Mouse (Mus musculus): ENCODE results near the gene Ift80. TPM values are rescaled to one million over a fixed set of nuclear protein-coding genes. Genes with fewer than 3 reads are reported as not detected.

The Ift80 gene
- polyA plus RNA-seq, 1 experiment from 2014 or later: 11.2 TPM

DNA sequence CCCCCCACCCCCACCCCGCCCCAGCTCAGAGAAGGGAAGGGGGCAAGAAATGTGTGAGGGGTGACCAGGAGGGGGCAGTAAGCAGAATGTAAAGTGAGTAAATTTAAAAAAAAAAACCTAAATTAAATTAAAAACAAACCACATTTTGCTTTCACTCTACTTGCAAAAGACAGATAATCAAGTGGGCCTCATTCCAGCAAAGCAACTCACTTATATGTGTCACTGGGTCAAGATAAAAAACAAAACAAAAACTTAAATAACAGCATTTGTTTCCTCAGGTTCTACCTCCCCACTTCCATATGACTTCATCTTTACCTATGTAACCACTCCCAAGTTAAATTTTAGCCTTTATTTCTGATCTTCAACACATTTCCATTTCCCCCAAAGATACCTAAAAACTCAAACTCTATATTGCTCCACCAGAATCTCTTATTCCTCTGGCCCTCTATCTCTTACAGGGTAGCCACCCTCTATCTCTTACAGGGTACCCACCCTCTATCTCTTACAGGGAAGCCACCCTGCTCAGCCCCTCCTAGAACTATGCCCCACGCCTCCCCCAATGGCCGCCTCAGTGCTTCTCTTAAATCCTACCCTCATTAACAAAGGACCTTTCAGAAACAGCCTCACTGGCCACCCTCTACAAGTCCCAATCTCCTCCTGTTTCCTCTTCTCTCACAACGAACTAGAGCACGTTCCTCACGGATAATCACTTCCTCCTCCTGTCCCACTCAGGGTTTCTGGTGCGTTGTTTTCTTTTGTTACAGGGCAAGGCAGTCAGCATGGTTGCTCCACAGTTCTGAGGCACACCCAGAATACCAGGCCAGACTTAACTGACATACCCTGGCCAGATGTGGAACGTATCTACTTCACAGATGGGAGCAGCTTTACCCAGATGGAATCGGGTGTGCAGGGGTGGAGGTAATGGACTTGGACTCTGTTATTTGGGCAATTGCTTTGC is 28.6 kb downstream of the Ift80 start:
- no peak overlapping the region for H3K9ac ChIP-seq (replicated peaks; ENCODE audit: low read length)
- no peak overlapping the region for H3K4me3 ChIP-seq (replicated peaks; ENCODE audit: low read depth, low read length)
- H3K4me2 ChIP-seq (ENCODE audit: low read length): no peak overlapping the region
- ATAC-seq (ENCODE audit: low FRiP score, low TSS enrichment) (no peak), DNase-seq (no peak)
- no peaks in the 10 kb centered on the region for H3K27me3 ChIP-seq (ENCODE audit: control insufficient read depth, insufficient read depth, low read length)
- no peak overlapping the region for H3K27ac ChIP-seq (replicated peaks; ENCODE audit: low read depth, low read length)
- WGBS: 59% methylated on average over 9 of the region's 9 CpGs
- no peaks in the 10 kb centered on the region for H3K4me1 ChIP-seq (ENCODE audit: control insufficient read depth, insufficient read depth, low read length)
- no peaks in the 10 kb centered on the region for H3K9me3 ChIP-seq (ENCODE audit: control insufficient read depth, low read length)
- no peaks in the 10 kb centered on the region for H3K36me3 ChIP-seq (ENCODE audit: control insufficient read depth, insufficient read depth, low read length)

DNA sequence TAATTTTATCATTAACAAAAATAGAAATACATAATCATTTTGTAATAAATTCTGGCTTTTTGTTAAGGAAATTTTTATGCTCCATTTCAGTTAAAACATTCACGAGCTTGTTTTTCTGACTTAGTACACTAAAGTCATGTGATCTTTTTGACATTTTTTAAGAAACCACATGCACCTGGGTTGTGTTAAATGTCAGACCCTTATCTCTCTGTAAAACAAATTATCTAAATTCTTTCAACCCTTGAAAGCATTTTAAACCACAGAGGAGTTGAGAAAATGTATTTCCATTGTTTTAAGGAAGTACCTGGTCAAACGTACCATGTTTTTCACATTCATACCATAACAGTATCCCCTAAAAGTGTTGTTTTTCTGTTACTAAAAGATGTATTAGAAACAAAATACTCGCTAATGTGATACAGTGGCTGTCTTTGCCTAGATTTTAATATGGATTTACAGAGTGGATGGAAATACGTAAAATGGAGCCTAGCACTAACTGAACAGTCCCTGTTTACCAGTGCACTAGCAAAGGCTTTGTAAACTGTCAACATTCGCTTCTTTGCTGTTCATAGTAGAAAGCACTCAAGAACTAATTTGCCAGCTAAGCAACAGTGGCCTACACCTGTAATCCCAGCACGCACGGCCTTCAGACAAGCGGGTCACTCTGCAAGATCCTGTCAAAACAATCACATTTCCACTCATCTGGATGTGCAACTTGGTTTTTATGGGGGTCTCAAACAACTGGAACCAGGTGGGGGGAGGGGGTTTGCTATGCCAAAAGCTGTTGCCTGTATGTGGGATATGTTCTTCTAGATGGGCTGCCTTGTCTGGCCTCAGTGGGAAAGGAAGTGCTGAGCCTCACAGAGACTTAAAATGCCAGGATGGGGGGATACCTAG is 29.5 kb downstream of the Ift80 start:
- H3K36me3 ChIP-seq (ENCODE audit: control insufficient read depth, insufficient read depth, low read length): no peaks in the 10 kb centered on the region
- WGBS: 94% methylated on average over 8 of the region's 8 CpGs
- no peaks in the 10 kb centered on the region for H3K4me1 ChIP-seq (ENCODE audit: control insufficient read depth, insufficient read depth, low read length)
- H3K27me3 ChIP-seq (ENCODE audit: control insufficient read depth, insufficient read depth, low read length): no peaks in the 10 kb centered on the region
- no peak for ATAC-seq (ENCODE audit: low FRiP score, low TSS enrichment)
- H3K4me2 ChIP-seq (ENCODE audit: low read length): no peak overlapping the region
- no peak overlapping the region for H3K4me3 ChIP-seq (replicated peaks; ENCODE audit: low read depth, low read length)
- no peaks in the 10 kb centered on the region for H3K9me3 ChIP-seq (ENCODE audit: control insufficient read depth, low read length)
- H3K27ac ChIP-seq (replicated peaks; ENCODE audit: low read depth, low read length): no peak overlapping the region
- DNase-seq: no peak
- no peak overlapping the region for H3K9ac ChIP-seq (replicated peaks; ENCODE audit: low read length)

DNA sequence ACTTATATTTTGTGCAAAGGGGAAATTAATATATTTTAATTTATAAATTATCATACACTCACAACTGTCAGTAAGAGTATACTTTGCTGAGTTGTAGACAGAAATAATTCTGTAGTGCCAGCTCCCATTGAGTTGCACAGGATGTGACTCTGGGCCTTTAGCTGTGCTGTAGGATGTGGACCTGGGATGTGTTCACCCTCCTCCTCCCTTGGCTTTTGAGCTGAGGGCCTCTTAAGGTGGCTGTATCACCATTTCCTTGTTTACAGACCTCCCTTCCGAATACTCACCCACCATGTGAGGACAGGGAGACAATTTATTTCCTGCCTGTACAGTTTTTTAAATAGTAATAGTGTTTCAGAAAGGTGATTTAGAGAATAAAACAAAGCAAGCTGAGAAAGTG is 30.8 kb downstream of the Ift80 start:
- H3K27ac ChIP-seq (replicated peaks; ENCODE audit: low read depth, low read length): no peak overlapping the region
- H3K9me3 ChIP-seq (ENCODE audit: control insufficient read depth, low read length): no peaks in the 10 kb centered on the region
- no peaks in the 10 kb centered on the region for H3K4me1 ChIP-seq (ENCODE audit: control insufficient read depth, insufficient read depth, low read length)
- H3K36me3 ChIP-seq (ENCODE audit: control insufficient read depth, insufficient read depth, low read length): no peaks in the 10 kb centered on the region
- 88% methylated on average over 1 of the region's 1 CpGs for WGBS
- ATAC-seq (ENCODE audit: low FRiP score, low TSS enrichment) (no peak), DNase-seq (no peak)
- H3K9ac ChIP-seq (replicated peaks; ENCODE audit: low read length): no peak overlapping the region
- no peak overlapping the region for H3K4me3 ChIP-seq (replicated peaks; ENCODE audit: low read depth, low read length)
- no peak overlapping the region for H3K4me2 ChIP-seq (ENCODE audit: low read length)
- no peaks in the 10 kb centered on the region for H3K27me3 ChIP-seq (ENCODE audit: control insufficient read depth, insufficient read depth, low read length)

DNA sequence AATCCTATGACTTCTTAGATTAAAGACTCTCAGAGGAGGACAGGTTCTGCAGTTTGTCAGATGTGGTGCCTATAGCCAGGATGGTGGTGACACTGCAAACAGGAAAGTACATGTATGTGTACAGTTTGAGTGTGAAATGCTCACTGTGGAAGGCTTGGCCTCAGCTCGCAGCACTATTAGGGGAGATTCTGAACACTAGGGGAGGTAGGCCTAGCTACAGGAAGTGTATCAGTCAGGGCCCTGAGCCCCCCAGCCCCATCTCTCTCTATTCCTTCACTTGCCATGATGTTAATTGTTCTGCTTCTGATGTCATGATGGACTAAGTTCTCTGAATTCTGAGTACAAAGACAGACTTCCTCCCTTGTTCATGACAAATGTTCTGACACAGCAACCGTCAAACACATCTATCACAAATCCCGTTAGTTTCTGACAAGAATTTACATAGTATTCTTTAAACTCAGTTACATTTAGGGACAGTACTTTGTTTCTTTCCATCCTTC is 35.2 kb downstream of the Ift80 start:
- Histone ChIP-seq H3K9ac (replicated peaks; ENCODE audit: low read length) (no peak overlapping the region), H3K4me1 (ENCODE audit: control insufficient read depth, insufficient read depth, low read length) (no peaks in the 10 kb centered on the region), H3K9me3 (ENCODE audit: control insufficient read depth, low read length) (peaks cover 3% of the 10 kb centered on the region; the same call in 1 of the 2 replicates), H3K4me3 (replicated peaks; ENCODE audit: low read depth, low read length) (no peak overlapping the region), H3K36me3 (ENCODE audit: control insufficient read depth, insufficient read depth, low read length) (peaks cover 15% of the 10 kb centered on the region), H3K27ac (replicated peaks; ENCODE audit: low read depth, low read length) (no peak overlapping the region), H3K27me3 (ENCODE audit: control insufficient read depth, insufficient read depth, low read length) (no peaks in the 10 kb centered on the region), H3K4me2 (ENCODE audit: low read length) (no peak overlapping the region)
- ATAC-seq (ENCODE audit: low FRiP score, low TSS enrichment) (no peak), DNase-seq (no peak)
- 95% methylated on average over 3 of the region's 3 CpGs for WGBS

DNA sequence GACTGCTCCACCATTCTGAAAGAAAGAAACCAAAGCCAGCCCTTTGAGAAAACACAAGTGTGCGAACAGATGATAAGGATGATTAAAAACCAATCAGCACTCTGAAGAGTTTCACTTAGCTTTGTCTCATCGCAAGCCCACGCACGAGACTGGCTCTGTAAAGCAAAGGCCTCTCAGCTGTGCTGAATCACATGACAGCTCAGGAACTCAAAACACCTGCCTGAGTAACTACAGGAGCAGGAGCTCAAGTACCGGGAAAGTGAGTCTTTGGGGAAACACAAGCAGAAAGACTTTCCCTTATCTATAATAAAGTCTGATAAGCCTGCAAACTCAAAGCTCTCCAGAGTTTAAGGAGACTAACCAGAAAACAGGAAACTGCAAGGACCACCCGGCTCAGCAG is 37.0 kb downstream of the Ift80 start:
- Histone ChIP-seq H3K9ac (replicated peaks; ENCODE audit: low read length) (no peak overlapping the region), H3K9me3 (ENCODE audit: control insufficient read depth, low read length) (peaks cover 3% of the 10 kb centered on the region; the same call in 1 of the 2 replicates), H3K4me2 (ENCODE audit: low read length) (no peak overlapping the region), H3K4me1 (ENCODE audit: control insufficient read depth, insufficient read depth, low read length) (no peaks in the 10 kb centered on the region), H3K27ac (replicated peaks; ENCODE audit: low read depth, low read length) (no peak overlapping the region), H3K27me3 (ENCODE audit: control insufficient read depth, insufficient read depth, low read length) (no peaks in the 10 kb centered on the region), H3K36me3 (ENCODE audit: control insufficient read depth, insufficient read depth, low read length) (peaks cover 20% of the 10 kb centered on the region), H3K4me3 (replicated peaks; ENCODE audit: low read depth, low read length) (no peak overlapping the region)
- DNase-seq (no peak), ATAC-seq (ENCODE audit: low FRiP score, low TSS enrichment) (no peak)
- 88% methylated on average over 6 of the region's 6 CpGs for WGBS

DNA sequence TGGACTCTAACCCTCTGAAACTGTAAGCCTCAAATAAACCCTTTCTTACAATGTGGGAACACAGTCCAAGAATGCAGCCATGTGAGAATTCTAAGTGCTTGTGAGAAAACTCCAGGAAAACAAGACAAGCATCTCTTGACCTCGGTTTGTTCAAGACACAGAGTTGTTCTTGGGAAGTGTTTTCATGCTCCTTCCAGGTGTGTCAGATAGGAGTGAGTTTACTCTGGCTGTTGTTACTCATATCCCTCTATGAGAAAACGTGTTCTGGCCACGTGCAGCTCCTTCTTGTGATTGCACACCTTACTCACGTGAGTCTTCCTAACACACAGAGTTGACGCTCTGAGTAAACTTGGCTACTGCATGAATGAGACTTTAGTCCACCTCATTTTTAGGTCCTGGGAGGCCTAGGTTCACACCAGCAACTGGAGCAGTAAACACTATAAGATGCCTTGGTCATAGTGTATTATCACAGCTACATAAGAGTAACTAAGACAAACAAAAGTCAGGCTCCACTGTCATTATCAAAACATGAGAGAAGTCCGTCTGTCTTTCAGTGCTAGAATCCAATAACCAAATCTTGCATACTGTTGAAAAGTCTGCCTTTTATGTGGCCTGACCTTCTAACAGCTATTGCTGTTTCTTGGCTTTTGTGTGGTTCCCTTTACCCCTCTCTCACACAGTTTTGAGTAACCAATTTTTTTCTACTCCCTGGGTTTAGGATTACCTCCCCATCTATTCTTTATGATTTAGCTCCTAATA is 37.7 kb downstream of the Ift80 start:
- no peak overlapping the region for H3K9ac ChIP-seq (replicated peaks; ENCODE audit: low read length)
- no peak overlapping the region for H3K27ac ChIP-seq (replicated peaks; ENCODE audit: low read depth, low read length)
- ATAC-seq (ENCODE audit: low FRiP score, low TSS enrichment): no peak
- no peak overlapping the region for H3K4me2 ChIP-seq (ENCODE audit: low read length)
- no peaks in the 10 kb centered on the region for H3K4me1 ChIP-seq (ENCODE audit: control insufficient read depth, insufficient read depth, low read length)
- H3K36me3 ChIP-seq (ENCODE audit: control insufficient read depth, insufficient read depth, low read length): peaks cover 23% of the 10 kb centered on the region
- no peak for DNase-seq
- H3K9me3 ChIP-seq (ENCODE audit: control insufficient read depth, low read length): peaks cover 3% of the 10 kb centered on the region; the same call in 1 of the 2 replicates
- H3K4me3 ChIP-seq (replicated peaks; ENCODE audit: low read depth, low read length): no peak overlapping the region
- no peaks in the 10 kb centered on the region for H3K27me3 ChIP-seq (ENCODE audit: control insufficient read depth, insufficient read depth, low read length)
- WGBS: 98% methylated on average over 6 of the region's 6 CpGs

DNA sequence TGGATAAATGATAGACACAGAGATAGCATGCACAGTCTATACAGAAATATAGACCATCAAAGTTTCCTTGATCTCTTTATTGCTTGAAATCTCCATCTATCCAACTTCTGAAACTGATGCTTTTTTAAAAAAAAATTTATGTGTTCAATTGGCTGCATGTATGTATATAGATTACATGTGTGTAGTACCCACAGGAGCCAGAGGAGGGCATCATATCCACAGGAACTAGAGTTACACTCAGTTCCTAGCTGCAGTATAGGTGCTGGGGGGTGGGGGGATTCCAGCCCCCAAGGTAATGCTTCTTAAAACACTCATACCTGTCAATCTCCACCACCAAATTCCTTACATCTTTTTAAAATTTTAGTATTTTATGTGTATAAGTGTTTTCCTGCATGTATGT is 39.7 kb downstream of the Ift80 start:
- DNase-seq: no peak
- no peaks in the 10 kb centered on the region for H3K27me3 ChIP-seq (ENCODE audit: control insufficient read depth, insufficient read depth, low read length)
- no peak overlapping the region for H3K27ac ChIP-seq (replicated peaks; ENCODE audit: low read depth, low read length)
- no peak overlapping the region for H3K4me2 ChIP-seq (ENCODE audit: low read length)
- no peaks in the 10 kb centered on the region for H3K4me1 ChIP-seq (ENCODE audit: control insufficient read depth, insufficient read depth, low read length)
- no peak for ATAC-seq (ENCODE audit: low FRiP score, low TSS enrichment)
- H3K9ac ChIP-seq (replicated peaks; ENCODE audit: low read length): no peak overlapping the region
- H3K9me3 ChIP-seq (ENCODE audit: control insufficient read depth, low read length): peaks cover 3% of the 10 kb centered on the region; the same call in 1 of the 2 replicates
- no peak overlapping the region for H3K4me3 ChIP-seq (replicated peaks; ENCODE audit: low read depth, low read length)
- H3K36me3 ChIP-seq (ENCODE audit: control insufficient read depth, insufficient read depth, low read length): peaks cover 27% of the 10 kb centered on the region

DNA sequence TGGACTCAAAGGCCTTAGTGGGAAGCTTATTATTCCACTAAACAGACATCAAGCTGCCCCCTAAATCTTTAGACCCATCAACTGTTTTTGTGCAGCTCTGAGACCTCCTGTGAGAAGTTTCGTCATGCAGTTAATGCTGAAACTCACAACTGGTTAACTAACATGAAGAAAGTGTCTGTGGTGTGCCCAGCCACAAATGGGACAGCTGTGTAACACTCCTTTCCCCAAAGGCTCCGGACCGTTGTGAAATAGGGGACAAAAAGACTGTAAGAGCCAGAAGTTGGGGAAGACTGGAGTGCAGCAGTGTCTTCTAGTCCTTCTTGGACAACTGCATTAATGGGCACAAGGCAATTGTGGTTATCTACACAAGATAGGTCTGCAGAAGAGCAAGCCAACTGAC is 47.0 kb downstream of the Ift80 start:
- ATAC-seq (ENCODE audit: low FRiP score, low TSS enrichment): no peak
- WGBS: 94% methylated on average over 3 of the region's 3 CpGs

More for the DNA sequence above, 47.0 kb downstream of the Ift80 start:
- Histone ChIP-seq H3K4me3 (replicated peaks; ENCODE audit: low read depth, low read length) (no peak overlapping the region), H3K27ac (replicated peaks; ENCODE audit: low read depth, low read length) (no peak overlapping the region), H3K9me3 (ENCODE audit: control insufficient read depth, low read length) (no peaks in the 10 kb centered on the region), H3K4me1 (ENCODE audit: control insufficient read depth, insufficient read depth, low read length) (no peaks in the 10 kb centered on the region), H3K9ac (replicated peaks; ENCODE audit: low read length) (no peak overlapping the region), H3K36me3 (ENCODE audit: control insufficient read depth, insufficient read depth, low read length) (peaks cover 8% of the 10 kb centered on the region; the same call in 1 of the 2 replicates), H3K27me3 (ENCODE audit: control insufficient read depth, insufficient read depth, low read length) (no peaks in the 10 kb centered on the region), H3K4me2 (ENCODE audit: low read length) (no peak overlapping the region)
- no peak for DNase-seq

All from midbrain, embryonic 14.5 days (tissue).